Comparison of ENCODE assay signal across 8 mouse cellular contexts in the genomic region with DNA sequence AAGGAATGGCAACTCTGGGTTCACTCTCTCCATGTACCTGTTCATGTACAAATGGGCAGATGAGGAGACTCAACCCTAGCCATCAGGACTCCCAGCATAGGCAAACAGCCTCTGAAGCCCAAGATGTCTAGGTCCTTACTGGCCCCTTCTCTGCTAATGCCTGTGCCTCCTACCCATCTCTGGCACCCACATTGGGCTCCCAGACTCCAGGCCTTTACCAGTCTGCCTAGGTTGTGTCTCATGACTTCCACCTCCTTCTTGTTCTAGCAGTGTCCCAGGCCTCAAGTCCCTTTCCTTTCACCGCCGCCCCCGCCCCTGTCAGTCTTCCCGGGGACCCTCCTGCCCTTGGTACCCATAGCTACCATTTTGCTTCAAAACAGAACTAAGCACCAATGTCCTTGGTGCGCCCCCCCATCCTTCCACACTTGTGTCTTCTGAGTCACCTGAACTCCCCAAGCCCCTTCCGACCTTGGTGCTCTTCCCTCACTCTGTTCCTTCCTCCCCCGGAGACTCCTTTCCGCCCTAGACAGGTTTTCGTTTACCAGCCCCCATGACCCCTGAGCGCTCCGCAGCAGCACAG. TPM values are rescaled to one million over a fixed set of nuclear protein-coding genes. Genes with fewer than 3 reads are reported as not detected.
DNase-seq lines count a peak whose midpoint lies in the region; ATAC-seq and TF ChIP-seq lines count a peak whose summit lies in the region.

No protein-coding gene starts in this region.

- H3K9ac ChIP-seq in hindbrain, postnatal 0 days (replicated peaks; ENCODE audit: low read length): peak overlapping the region; percentile 75
- H3K9ac ChIP-seq in neural tube, embryonic 12.5 days: peak overlapping the region; percentile 77

- peak in 1 of 2 experiments; percentile 16 for DNase-seq in cerebellum, adult 2 months
- DNase-seq in cerebellum, adult 8-10 months: no peak
- peak; percentile 10 for DNase-seq in right cerebral cortex, adult 18-20 months
- no peak for DNase-seq in right cerebral cortex, postnatal 25 days
- DNase-seq in hindbrain, postnatal 0 days (ENCODE audit: low spot score): no peak
- no peak for DNase-seq in retina, postnatal 1 day
- no peak for DNase-seq in layer of hippocampus, adult 11-12 months (ENCODE audit: low spot score)

- no peaks in the 10 kb centered on the region for H3K4me1 ChIP-seq in cerebellum, adult 2 months (ENCODE audit: control insufficient read depth, insufficient read depth, low read length)
- peaks cover 19% of the 10 kb centered on the region for H3K4me1 ChIP-seq in hindbrain, postnatal 0 days (ENCODE audit: insufficient read depth, low read length)
- H3K4me1 ChIP-seq in neural tube, embryonic 12.5 days: peaks cover 26% of the 10 kb centered on the region

- no peak for TF ChIP-seq POLR2A in cerebellum, adult 2 months (IDR thresholded peaks at IDR 0.05; ENCODE audit: borderline replicate concordance, insufficient read depth, low read length)

- H3K4me2 ChIP-seq in hindbrain, postnatal 0 days (ENCODE audit: low read depth, low read length): peak overlapping the region; percentile 62
- peak overlapping the region; percentile 94 for H3K4me2 ChIP-seq in neural tube, embryonic 12.5 days (replicated peaks)

- 32% methylated on average over 11 of the region's 11 CpGs for WGBS in cerebellum, adult 2 months
- 34% methylated on average over 11 of the region's 11 CpGs for WGBS in hindbrain, postnatal 0 days
- WGBS in neural tube, embryonic 12.5 days: 28% methylated on average over 11 of the region's 11 CpGs

- peak overlapping the region; percentile 79 for H3K4me3 ChIP-seq in cerebellum, adult 2 months (replicated peaks; ENCODE audit: insufficient read depth, low read depth, low read length)
- peak overlapping the region; percentile 76 for H3K4me3 ChIP-seq in hindbrain, postnatal 0 days (ENCODE audit: low read length)
- peak overlapping the region; percentile 82 for H3K4me3 ChIP-seq in neural tube, embryonic 12.5 days

- H3K36me3 ChIP-seq in hindbrain, postnatal 0 days (ENCODE audit: insufficient read depth, low read length): no peaks in the 10 kb centered on the region
- no peaks in the 10 kb centered on the region for H3K36me3 ChIP-seq in neural tube, embryonic 12.5 days

- peak overlapping the region; percentile 6 for H3K27ac ChIP-seq in cerebellum, adult 2 months (ENCODE audit: insufficient read depth, low read length)
- H3K27ac ChIP-seq in hindbrain, postnatal 0 days: peak overlapping the region; percentile 78
- no peak overlapping the region for H3K27ac ChIP-seq in neural tube, embryonic 12.5 days

- H3K27me3 ChIP-seq in cerebellum, adult 2 months (ENCODE audit: control insufficient read depth, insufficient read depth, low read length): no peaks in the 10 kb centered on the region
- H3K27me3 ChIP-seq in hindbrain, postnatal 0 days (ENCODE audit: insufficient read depth, low read length): no peaks in the 10 kb centered on the region
- peaks cover 13% of the 10 kb centered on the region for H3K27me3 ChIP-seq in neural tube, embryonic 12.5 days (replicated peaks)

- H3K9me3 ChIP-seq in hindbrain, postnatal 0 days (ENCODE audit: low read length): no peaks in the 10 kb centered on the region
- H3K9me3 ChIP-seq in neural tube, embryonic 12.5 days: no peaks in the 10 kb centered on the region

- TF ChIP-seq CTCF in cerebellum, adult 2 months (IDR thresholded peaks at IDR 0.05; ENCODE audit: borderline replicate concordance, insufficient read depth, low read depth, low read length): no peak
- TF ChIP-seq CTCF in hindbrain, postnatal 0 days (IDR thresholded peaks at IDR 0.05; ENCODE audit: low read depth): no peak

- ATAC-seq in hindbrain, postnatal 0 days: no peak
- no peak; the same call in 1 of the 2 replicates for ATAC-seq in neural tube, embryonic 12.5 days (ENCODE audit: low FRiP score, low read depth)

RNA-seq across cellular contexts. Expression of a gene that starts 0.7 kb away (rescaled TPM):
- polyA plus RNA-seq in cerebellum, adult 2 months (2012; rRNA removed): 33.7 and 35.7 TPM in 2 replicates
- 40.4 and 41.1 TPM in 2 replicates for total RNA-seq in hindbrain, postnatal 0 days (2014; rRNA removed)
- 20.0 and 20.1 TPM in 2 replicates for polyA plus RNA-seq in hindbrain, postnatal 0 days (2015; fragmentation: Nextera tagmentation; extraction: Ambion mirVana)
- polyA plus RNA-seq in neural tube, embryonic 12.5 days (2016; fragmentation: Nextera tagmentation; extraction: Ambion mirVana): 7.3 and 8.6 TPM in 2 replicates

RNA-seq across cellular contexts. Expression of a gene that starts 29.1 kb away (rescaled TPM):
- 29.5 and 31.5 TPM in 2 replicates for polyA plus RNA-seq in cerebellum, adult 2 months (2012; rRNA removed)
- total RNA-seq in hindbrain, postnatal 0 days (2014; rRNA removed): 48.3 and 51.7 TPM in 2 replicates
- polyA plus RNA-seq in hindbrain, postnatal 0 days (2015; fragmentation: Nextera tagmentation; extraction: Ambion mirVana): 31.6 and 33.4 TPM in 2 replicates
- polyA plus RNA-seq in neural tube, embryonic 12.5 days (2016; fragmentation: Nextera tagmentation; extraction: Ambion mirVana): 62.4 and 67.0 TPM in 2 replicates

RNA-seq across cellular contexts. Expression of a gene that starts 34.3 kb away (rescaled TPM):
- polyA plus RNA-seq in cerebellum, adult 2 months (2012; rRNA removed): 19.2 and 21.7 TPM in 2 replicates
- total RNA-seq in hindbrain, postnatal 0 days (2014; rRNA removed): 9.6 and 13.2 TPM in 2 replicates
- 5.0 and 6.6 TPM in 2 replicates for polyA plus RNA-seq in hindbrain, postnatal 0 days (2015; fragmentation: Nextera tagmentation; extraction: Ambion mirVana)
- polyA plus RNA-seq in neural tube, embryonic 12.5 days (2016; fragmentation: Nextera tagmentation; extraction: Ambion mirVana): 15.2 and 15.7 TPM in 2 replicates
